Mouse (Mus musculus) CH12.LX (cell line): ENCODE measurements around the gene Prdm8. TPM values are rescaled to one million over a fixed set of nuclear protein-coding genes. Genes with fewer than 3 reads are reported as not detected.

Source experiments
- DNase-seq: peaks from one replicate; pipeline ENCODE4 v3.0.0-alpha.2; 2013; ENCODE audit errors: extremely low read depth
- H3K27ac ChIP-seq: 2 replicates; pipeline ENCODE4 v1.5.1; 2012; ENCODE audit warnings: low read depth, mild to moderate bottlenecking, control low read depth, moderate library complexity; ENCODE audit not compliant: insufficient read depth
- H3K27me3 ChIP-seq: replicated peaks from 2 replicates; pipeline ENCODE3; 2012; ENCODE audit warnings: inconsistent platforms
- H3K36me3 ChIP-seq, 2 experiments: replicated peaks in 1 of 2; 2 replicates each; pipeline versions ENCODE3 to v1.6.1; 2012; ENCODE audit warnings: inconsistent platforms in 1 of 2, low read length in 1 of 2, mild to moderate bottlenecking in 1 of 2, mixed read lengths in 1 of 2, moderate library complexity in 1 of 2; ENCODE audit not compliant: control insufficient read depth in 1 of 2, insufficient read depth in 1 of 2
- H3K4me1 ChIP-seq, 2 experiments: 2 replicates each; pipeline ENCODE4 v1.6.1; 2012; ENCODE audit warnings: inconsistent platforms in 1 of 2, moderate library complexity in 1 of 2; ENCODE audit not compliant: insufficient read depth in 2 of 2, control insufficient read depth in 1 of 2
- H3K4me2 ChIP-seq: 2 replicates; pipeline ENCODE4 v1.6.1; 2012; ENCODE audit warnings: low read depth, mild to moderate bottlenecking, control low read depth; ENCODE audit not compliant: poor library complexity, insufficient read depth, severe bottlenecking
- H3K4me3 ChIP-seq, 3 experiments: fragments of 150-350 bp in 1 of 3; sonication (generic) in 1 of 3; replicated peaks in 1 of 3; 2 replicates each; pipeline versions ENCODE3 to v1.5.1; 2011 to 2012; ENCODE audit warnings: low read depth in 2 of 3, low read length in 2 of 3, mild to moderate bottlenecking in 2 of 3, moderate library complexity in 2 of 3, control low read depth in 1 of 3, improper control_type of control experiment in 1 of 3, inconsistent platforms in 1 of 3, mixed read lengths in 1 of 3; ENCODE audit not compliant: poor library complexity in 1 of 3
- H3K79me2 ChIP-seq: replicated peaks from 2 replicates; pipeline ENCODE4 v1.6.1; 2012; ENCODE audit warnings: mild to moderate bottlenecking, moderate library complexity; ENCODE audit not compliant: control insufficient read depth, poor library complexity, insufficient read depth, severe bottlenecking; ENCODE audit errors: extremely low read depth
- H3K9ac ChIP-seq: 2 replicates; pipeline ENCODE4 v1.6.1; 2012; ENCODE audit warnings: low read depth, mild to moderate bottlenecking, control low read depth, moderate library complexity; ENCODE audit not compliant: insufficient read depth
- H3K9me3 ChIP-seq: replicated peaks from 2 replicates; pipeline ENCODE3; 2012; ENCODE audit warnings: low read length, inconsistent platforms, mixed read lengths
- BHLHE40 ChIP-seq: IDR thresholded peaks from 2 replicates; pipeline ENCODE4 v1.6.1; 2011; ENCODE audit warnings: mild to moderate bottlenecking, low read depth, low read length, improper control_type of control experiment
- CHD1 ChIP-seq: IDR thresholded peaks from 2 replicates; pipeline ENCODE4 v1.6.1; 2012; ENCODE audit warnings: low read depth, low read length, improper control_type of control experiment, inconsistent platforms
- CHD2 ChIP-seq: IDR thresholded peaks from 2 replicates; pipeline ENCODE4 v1.6.1; 2011; ENCODE audit warnings: low read length, improper control_type of control experiment
- E2F4 ChIP-seq: IDR thresholded peaks from 2 replicates; pipeline ENCODE4 v1.6.1; 2011; ENCODE audit warnings: low read depth, low read length, improper control_type of control experiment; ENCODE audit not compliant: insufficient replicate concordance
- ELF1 ChIP-seq: IDR thresholded peaks from 2 replicates; pipeline ENCODE4 v1.6.1; 2014; ENCODE audit warnings: low read depth, mild to moderate bottlenecking, inconsistent platforms, low read length, improper control_type of control experiment
- EP300 ChIP-seq: IDR thresholded peaks from 2 replicates; pipeline ENCODE4 v1.6.1; 2011; ENCODE audit warnings: low read length, improper control_type of control experiment
- GABPA ChIP-seq: IDR thresholded peaks from 2 replicates; pipeline ENCODE4 v1.6.1; 2012; ENCODE audit warnings: low read depth, low read length, improper control_type of control experiment, inconsistent platforms; ENCODE audit not compliant: insufficient replicate concordance
- HCFC1 ChIP-seq: IDR thresholded peaks from 2 replicates; pipeline ENCODE4 v1.6.1; 2012; ENCODE audit warnings: low read depth, mild to moderate bottlenecking, inconsistent platforms, low read length, improper control_type of control experiment
- IRF4 ChIP-seq: IDR thresholded peaks from 2 replicates; pipeline ENCODE4 v1.6.1; 2014; ENCODE audit warnings: low read depth, mild to moderate bottlenecking, inconsistent platforms, low read length, improper control_type of control experiment
- JUN ChIP-seq: IDR thresholded peaks from 2 replicates; pipeline ENCODE4 v1.6.1; 2011; ENCODE audit warnings: low read depth, mild to moderate bottlenecking, low read length, improper control_type of control experiment, moderate library complexity; ENCODE audit not compliant: insufficient read depth
- JUND ChIP-seq: conservative IDR thresholded peaks from 2 replicates; pipeline ENCODE4 v1.6.1; 2011; ENCODE audit warnings: low read depth, low read length, improper control_type of control experiment
- KAT2A ChIP-seq: IDR thresholded peaks from 2 replicates; pipeline ENCODE4 v1.6.1; 2012; ENCODE audit warnings: low read length, improper control_type of control experiment, inconsistent platforms; ENCODE audit not compliant: insufficient replicate concordance
- MAFK ChIP-seq: IDR thresholded peaks from 2 replicates; pipeline ENCODE4 v1.6.1; 2011; ENCODE audit warnings: low read length, improper control_type of control experiment; ENCODE audit not compliant: insufficient replicate concordance
- MAX ChIP-seq: IDR thresholded peaks from 2 replicates; pipeline ENCODE4 v1.6.1; 2011; ENCODE audit warnings: low read length, improper control_type of control experiment
- MAZ ChIP-seq: IDR thresholded peaks from 2 replicates; pipeline ENCODE4 v1.6.1; 2012; ENCODE audit warnings: low read depth, mild to moderate bottlenecking, inconsistent platforms, low read length, improper control_type of control experiment, moderate library complexity
- MEF2A ChIP-seq: IDR thresholded peaks from 2 replicates; pipeline ENCODE4 v1.6.1; 2014; ENCODE audit warnings: low read depth, mild to moderate bottlenecking, inconsistent platforms, low read length, improper control_type of control experiment, borderline replicate concordance
- MXI1 ChIP-seq: IDR thresholded peaks from 2 replicates; pipeline ENCODE4 v1.6.1; 2011; ENCODE audit warnings: mild to moderate bottlenecking, low read depth, low read length, improper control_type of control experiment
- MYC ChIP-seq: IDR thresholded peaks from 2 replicates; pipeline ENCODE4 v1.6.1; 2011; ENCODE audit warnings: low read depth, mild to moderate bottlenecking, improper control_type of control experiment, low read length
- PAX5 ChIP-seq: IDR thresholded peaks from 2 replicates; pipeline ENCODE4 v1.6.1; 2012; ENCODE audit warnings: low read length, inconsistent platforms, mixed read lengths
- RCOR1 ChIP-seq: conservative IDR thresholded peaks from 2 replicates; pipeline ENCODE4 v1.6.1; 2012; ENCODE audit warnings: low read depth, mild to moderate bottlenecking, inconsistent platforms, low read length, improper control_type of control experiment
- SIN3A ChIP-seq: IDR thresholded peaks from 2 replicates; pipeline ENCODE4 v1.6.1; 2012; ENCODE audit warnings: low read length, improper control_type of control experiment, inconsistent platforms
- TCF12 ChIP-seq: IDR thresholded peaks from 2 replicates; pipeline ENCODE4 v1.6.1; 2014; ENCODE audit warnings: low read depth, mild to moderate bottlenecking, inconsistent platforms, low read length, improper control_type of control experiment
- UBTF ChIP-seq: IDR thresholded peaks from 2 replicates; pipeline ENCODE4 v1.6.1; 2012; ENCODE audit warnings: low read depth, mild to moderate bottlenecking, inconsistent platforms, low read length, improper control_type of control experiment, moderate library complexity
- ZC3H11A ChIP-seq: IDR thresholded peaks from 2 replicates; pipeline ENCODE4 v1.6.1; 2012; ENCODE audit warnings: low read depth, mild to moderate bottlenecking, inconsistent platforms, low read length, improper control_type of control experiment
- ZKSCAN1 ChIP-seq: IDR thresholded peaks from 2 replicates; pipeline ENCODE4 v1.6.1; 2012; ENCODE audit warnings: low read depth, inconsistent platforms, low read length, improper control_type of control experiment, borderline replicate concordance
- ZNF384 ChIP-seq: IDR thresholded peaks from 2 replicates; pipeline ENCODE4 v1.6.1; 2012; ENCODE audit warnings: low read depth, low read length, improper control_type of control experiment, inconsistent platforms
- dilution Hi-C: fragments of 300-500 bp; cut with MboI; formaldehyde crosslinking; loops from 2 replicates; pipeline ENCODE4 v1.14.3; 2020; ENCODE audit warnings: low sequenced_read_pairs; ENCODE audit not compliant: extremely low pct_unique_long_range_greater_than_20kb, extremely low pct_ligation_motif_present
- in situ Hi-C: fragments of 300-500 bp; cut with MboI; formaldehyde crosslinking; loops from 3 replicates; pipeline ENCODE4 v1.14.3; 2019; ENCODE audit warnings: low sequenced_read_pairs, low pct_ligation_motif_present, low pct_unique_long_range_greater_than_20kb, mixed read lengths
- polyA plus RNA-seq: library from polyadenylated mRNA; unstranded; fragments of >175 nt; gene quantifications from 2 replicates; pipeline ENCODE4 v1.2.1, GENCODE M21; 2012; ENCODE audit warnings: low read depth; ENCODE audit not compliant: insufficient read length
- total RNA-seq, 2 experiments: library from RNA; depleted of rRNA; stranded (reverse); fragments of 300-350 nt in 1 of 2; fragments of >200 nt in 1 of 2; gene quantifications; 2 replicates each; pipeline ENCODE4 v1.2.3; 2012 to 2014

Prdm8 gene
- total and polyA plus RNA-seq, 3 experiments, result 0.04 to 0.08 (median 0.06) TPM

DNA sequence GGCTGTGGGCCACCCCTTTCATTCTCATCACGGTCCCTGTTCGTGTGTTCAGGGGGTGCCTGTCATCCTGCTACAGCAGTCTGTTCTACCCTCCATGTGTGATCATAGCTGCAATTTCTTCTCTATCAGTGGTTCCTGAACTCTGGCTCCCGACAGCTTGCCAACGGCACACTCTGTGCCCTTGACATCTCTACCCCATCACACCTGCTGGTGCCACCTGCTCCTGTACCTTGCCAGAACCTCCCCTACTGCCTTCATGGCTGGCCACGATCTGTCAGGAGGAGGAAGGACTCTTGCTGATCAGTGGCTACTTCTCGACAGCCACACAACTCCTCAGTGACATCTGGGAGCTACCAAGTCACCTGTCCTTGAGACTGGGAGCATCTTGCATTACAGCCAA lies 62.5 kb downstream of the Prdm8 start:
- Histone ChIP-seq H3K27ac (no peak overlapping the region), H3K9me3 (peaks cover 1% of the 10 kb centered on the region), H3K4me3 (no peak overlapping the region), H3K27me3 (no peaks in the 10 kb centered on the region), H3K79me2 (no peaks in the 10 kb centered on the region), H3K4me2 (no peak overlapping the region), H3K9ac (no peak overlapping the region), H3K36me3 (no peaks in the 10 kb centered on the region)
- dilution Hi-C loops, result no loop called here
- in situ Hi-C loops, result no loop called here
- no peak for TF ChIP-seq BHLHE40
- TF ChIP-seq TCF12, result no peak
- no peak for TF ChIP-seq MEF2A
- TF ChIP-seq EP300, result no peak
- no peak for TF ChIP-seq CHD2
- no peak for TF ChIP-seq ZKSCAN1
- no peak for TF ChIP-seq UBTF
- TF ChIP-seq JUND, result no peak
- no peak for TF ChIP-seq PAX5
- TF ChIP-seq KAT2A, result no peak
- no peak for TF ChIP-seq MXI1
- no peak for TF ChIP-seq SIN3A
- TF ChIP-seq ZNF384, result no peak
- no peak for TF ChIP-seq GABPA
- no peak for TF ChIP-seq RCOR1
- no peak for TF ChIP-seq E2F4
- TF ChIP-seq, all 38 proteins: peak for 0
- DNase-seq, result no peak
- peaks cover 3 to 7% of the 10 kb centered on the region in 2 experiments; a peak in 3 of 4 replicates for H3K4me1 ChIP-seq

DNA sequence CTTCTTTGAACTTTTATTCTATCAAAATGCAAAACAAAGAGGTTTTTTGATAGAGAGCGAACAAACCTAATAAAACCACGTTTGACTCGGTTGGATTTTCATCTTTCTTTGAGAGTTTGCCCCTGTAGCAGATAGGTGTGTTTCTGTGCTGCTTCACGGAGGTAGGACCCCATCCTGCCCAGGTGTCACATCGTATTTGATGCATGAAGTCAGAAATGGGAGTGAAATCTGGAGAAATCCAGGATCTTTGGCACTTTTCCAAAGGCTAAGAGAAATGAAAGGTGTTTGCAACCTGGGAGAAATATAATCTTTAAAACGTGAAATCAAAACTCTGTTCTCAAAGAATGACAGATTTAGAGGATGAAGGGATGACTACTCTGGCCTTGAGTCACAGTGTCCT lies 71.5 kb downstream of the Prdm8 start:
- in situ Hi-C loops (no loop called here), dilution Hi-C loops (no loop called here)
- Histone ChIP-seq H3K27ac (no peak overlapping the region), H3K4me1 (peaks cover 10 to 35% of the 10 kb centered on the region in 2 experiments), H3K27me3 (no peaks in the 10 kb centered on the region), H3K4me2 (no peak overlapping the region), H3K9ac (no peak overlapping the region), H3K4me3 (no peak overlapping the region), H3K36me3 (no peaks in the 10 kb centered on the region), H3K79me2 (no peaks in the 10 kb centered on the region), H3K9me3 (peaks cover 4% of the 10 kb centered on the region)
- DNase-seq, result no peak
- TF ChIP-seq MAZ (no peak), CHD1 (no peak), MAX (no peak), MXI1 (no peak), PAX5 (no peak), MAFK (no peak), IRF4 (no peak), ELF1 (no peak), ZC3H11A (no peak), TCF12 (no peak), GABPA (no peak), MYC (no peak), HCFC1 (no peak), JUN (no peak), CHD2 (no peak)
